Mouse (Mus musculus): Measurements from ENCODE around the gene Ints1.

Ints1 gene

DNA sequence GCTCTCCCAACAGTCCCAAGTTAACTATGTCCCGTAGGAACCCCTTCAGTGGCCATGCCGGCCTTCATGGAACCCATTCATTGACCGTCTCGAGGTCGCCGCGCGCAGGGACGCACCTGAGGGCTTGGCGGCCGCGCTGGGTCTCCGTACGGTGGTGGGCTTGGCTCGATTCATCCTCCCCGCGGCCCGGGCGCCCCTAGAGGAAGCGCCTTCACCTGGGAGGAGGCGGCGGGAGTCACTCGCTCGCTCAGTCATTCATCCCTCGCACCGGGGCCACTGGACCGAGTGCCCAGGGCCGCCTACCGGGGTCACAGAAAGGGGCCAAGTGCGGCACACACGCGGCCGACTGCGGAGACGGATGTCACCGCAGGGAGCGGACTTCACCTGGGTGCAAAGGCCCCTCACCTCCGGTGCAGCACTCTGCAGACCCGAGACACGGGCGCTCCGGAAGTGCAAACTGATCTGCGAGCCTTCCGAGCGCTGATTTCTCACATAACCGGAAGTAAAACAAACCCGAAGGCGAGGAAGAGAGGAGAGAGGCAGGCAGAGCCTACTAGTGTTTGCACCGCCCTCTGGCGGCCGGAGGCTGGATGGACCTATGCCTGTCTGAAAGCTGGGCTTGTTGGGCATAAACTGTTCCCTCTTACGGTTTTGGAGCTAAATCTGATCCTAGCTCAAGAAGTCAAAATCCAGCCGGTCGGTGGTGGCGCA lies at the start of gene Ints1:
Gene Ints1 (minus strand): TSS at position 459 of the 711 bp plus-strand sequence.
- DNase-seq, result peak; percentile 99

GRCm38 (mm10) chr5:139824531-139824930 lies 49.1 kb upstream of the Ints1 start:
- no peak for DNase-seq

DNA sequence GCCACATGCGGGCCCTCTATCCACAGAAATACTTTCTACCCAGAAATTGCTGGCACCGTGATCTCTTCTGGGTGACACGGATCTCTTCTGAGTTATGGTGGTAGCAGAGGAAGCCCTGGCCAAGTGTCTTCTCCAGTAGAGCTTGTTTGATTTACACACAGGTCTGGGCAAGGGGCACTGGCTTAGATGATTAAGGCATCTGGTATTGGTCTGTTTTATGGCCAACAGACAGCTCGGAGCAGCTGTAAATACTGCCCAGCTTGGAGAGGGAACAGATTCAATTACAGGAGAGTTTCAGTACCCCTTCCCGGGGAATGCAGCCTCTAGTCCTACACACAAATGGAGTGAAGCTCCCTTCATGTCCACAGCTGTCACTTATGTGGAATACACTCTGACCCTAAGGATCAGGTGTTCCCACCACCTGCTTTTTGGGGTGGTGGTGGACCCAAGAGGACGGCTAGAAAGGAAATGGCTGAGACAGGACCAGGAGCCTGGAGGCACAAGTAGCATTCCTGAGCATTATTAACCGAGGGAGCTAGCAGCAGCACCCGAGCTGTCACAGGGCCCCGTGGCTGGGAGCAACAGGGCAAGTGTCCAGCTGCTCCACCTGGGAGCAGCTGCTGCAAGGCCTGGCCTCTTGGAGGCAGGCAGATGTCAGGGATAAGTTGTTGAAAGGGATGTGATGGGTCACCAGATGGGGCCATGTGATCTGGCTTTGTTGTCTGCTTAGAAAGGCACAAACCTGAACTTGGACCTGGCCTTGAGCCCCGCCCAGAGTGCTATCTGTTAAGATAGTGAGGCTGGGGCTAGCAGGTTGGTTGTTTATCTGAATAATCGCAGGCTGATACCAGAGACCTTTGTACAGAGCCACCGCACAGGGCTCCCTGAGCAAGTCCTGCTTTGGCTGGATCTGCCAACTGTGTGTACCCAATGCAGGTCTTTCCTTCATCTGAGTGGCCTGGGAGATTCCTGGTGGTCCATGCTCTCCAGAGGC lies 46.3 kb upstream of the Ints1 start:
- DNase-seq, result no peak

DNA sequence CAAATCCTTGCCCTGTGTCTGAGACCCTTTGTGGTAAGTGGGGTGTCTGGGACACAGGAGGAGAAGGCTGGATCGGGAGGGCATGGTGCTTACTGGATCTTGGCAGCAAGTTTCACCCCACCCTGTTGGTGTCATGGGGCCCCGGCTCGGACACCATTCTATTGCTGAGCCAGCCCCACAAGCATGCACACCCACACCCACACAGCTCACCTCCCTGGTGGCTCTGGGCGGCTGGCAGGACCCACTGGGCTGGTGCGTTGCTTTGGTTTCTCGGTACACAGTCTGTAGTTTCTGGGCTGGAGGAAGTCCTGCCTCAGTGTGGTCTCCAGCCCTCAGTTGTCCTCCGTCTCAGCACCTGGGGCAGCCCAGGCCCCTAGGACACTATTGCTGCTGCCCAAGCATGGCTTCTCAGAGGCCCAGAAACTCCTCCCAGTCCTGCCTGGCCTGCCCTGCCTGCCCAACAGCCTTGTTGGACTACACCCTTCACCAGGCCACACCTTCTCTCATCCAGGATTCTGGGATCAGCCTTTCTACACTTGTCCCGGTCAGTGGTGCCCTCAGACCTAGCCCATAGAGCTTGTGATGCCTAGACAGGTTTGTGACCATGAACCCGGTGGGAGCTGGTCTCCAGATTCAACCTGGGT lies 44.2 kb upstream of the Ints1 start, which contains the start of gene Tmem184a:
Gene Tmem184a (minus strand): TSS at position 380 of the 644 bp plus-strand sequence.
- no peak for DNase-seq

GRCm38 (mm10) chr5:139818801-139819200 lies 43.3 kb upstream of the Ints1 start:
- peak; percentile 68 to 74 for DNase-seq

DNA sequence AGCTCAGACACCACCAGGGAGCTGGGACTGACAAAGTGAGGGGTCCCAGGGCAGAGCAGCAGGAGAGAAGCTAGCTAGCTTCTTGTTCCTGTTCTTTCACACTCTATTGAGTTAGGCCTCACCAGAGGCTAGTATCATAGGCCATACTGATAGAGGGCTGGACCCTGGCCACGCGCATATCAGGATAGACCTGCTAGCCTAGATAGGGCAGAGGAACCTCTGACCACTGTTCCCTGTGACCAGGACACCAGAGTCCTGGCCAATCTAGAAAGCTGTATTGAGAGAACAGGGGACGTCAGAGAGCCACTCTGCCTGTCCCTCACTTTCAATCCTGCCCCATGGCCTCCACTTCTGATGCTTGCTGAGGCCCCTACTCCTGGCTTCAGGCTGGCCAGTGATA lies 42.6 kb upstream of the Ints1 start:
- no peak for DNase-seq

DNA sequence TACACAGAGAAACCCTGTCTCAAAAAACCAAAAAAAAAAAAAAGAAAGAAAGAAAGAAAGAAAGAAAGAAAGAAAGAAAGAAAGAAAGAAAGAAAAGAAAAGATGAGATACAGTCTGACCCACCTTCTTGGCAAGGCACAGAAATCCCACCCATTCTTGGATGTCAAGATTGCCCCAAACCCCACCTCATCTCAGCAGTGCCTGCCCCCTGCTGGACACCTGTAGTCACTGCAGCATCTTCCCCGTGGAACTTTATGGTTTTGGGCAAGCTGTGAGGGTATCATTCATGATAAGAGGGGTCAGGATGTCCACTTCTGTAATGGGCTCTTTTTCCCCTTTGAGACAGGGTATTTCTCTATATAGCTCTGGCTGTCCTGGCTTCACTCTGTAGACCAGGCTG lies 41.8 kb upstream of the Ints1 start:
- DNase-seq, result no peak

DNA sequence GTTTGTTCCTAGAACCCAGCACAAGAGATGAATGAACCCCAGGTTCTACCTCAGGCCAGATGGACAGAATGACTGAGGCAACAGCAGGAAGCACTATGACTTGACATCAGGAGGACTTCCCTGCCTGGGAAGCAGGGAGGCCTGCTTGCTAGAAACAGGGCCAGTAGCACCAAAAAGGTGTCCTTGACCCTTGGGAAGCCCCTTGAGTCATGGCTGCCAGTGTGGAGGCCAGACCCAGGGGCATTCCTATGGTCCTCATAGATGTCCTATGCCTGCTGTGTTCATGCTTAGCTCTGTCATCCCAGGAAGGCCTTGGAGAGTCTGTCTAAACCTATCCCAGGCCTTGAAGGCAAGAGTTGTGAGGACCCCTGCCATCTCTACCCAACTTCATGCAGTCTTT lies 41.0 kb upstream of the Ints1 start:
- DNase-seq, result no peak

DNA sequence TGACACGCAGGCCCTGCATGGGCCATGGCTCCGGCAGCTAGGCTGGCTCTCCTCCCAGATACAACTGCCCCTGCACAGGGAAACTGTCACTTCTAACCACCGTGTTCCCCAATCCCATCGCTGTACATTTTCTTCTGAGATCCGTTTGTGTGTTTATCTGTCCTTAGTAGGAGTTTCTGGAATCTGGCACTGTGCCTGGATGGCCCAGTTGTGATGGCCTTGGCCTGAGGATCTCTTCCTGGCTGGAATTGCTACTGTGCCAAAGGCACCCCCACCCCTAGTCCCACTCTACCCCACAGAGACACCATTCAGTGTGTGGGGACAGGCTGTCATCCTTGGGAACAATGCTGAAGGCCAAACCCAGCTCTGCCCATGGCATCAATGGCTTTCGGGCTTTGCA lies 40.5 kb upstream of the Ints1 start:
- DNase-seq, result no peak

GRCm38 (mm10) chr5:139813963-139814381 lies 38.5 kb upstream of the Ints1 start:
- DNase-seq, result peak; percentile 68 to 82

GRCm38 (mm10) chr5:139813126-139813490 lies 37.6 kb upstream of the Ints1 start:
- DNase-seq, result peak in 1 of 2 experiments; percentile 27

DNA sequence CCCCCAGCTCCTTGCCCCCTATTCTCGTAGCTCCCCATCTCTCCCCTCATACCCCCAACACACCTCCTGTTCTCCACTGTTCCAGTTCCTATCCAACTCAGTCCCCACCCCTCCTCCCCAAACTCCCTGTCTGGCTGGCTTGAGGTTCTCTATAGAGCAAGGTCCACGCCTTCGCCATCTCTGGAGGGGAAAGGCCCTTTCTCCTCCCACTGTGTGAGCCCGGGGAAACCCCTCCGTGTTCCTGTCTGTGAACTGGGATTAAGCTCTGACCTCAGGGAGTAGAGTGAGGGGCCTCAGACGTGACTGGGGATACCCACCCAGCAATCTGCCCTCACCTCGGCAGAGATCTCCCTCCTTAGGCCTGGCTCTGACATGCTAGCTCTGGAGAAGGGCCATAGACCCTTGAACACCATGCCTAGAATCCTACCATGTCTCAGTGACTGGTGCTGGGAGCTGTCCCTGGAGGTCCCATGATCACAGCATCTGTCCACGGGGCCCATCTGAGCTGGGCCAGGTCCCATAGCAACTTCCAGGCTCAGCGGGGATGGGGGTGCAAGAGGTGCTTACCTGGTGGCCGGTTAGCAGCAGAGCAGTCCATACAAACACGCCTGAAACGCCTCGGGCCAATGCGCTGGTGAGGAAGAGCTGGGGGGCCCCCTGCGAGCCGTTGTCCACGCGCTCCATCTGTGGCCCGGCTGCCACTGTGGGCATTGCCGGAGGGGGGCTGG lies 37.1 kb upstream of the Ints1 start:
- DNase-seq, result peak in 1 of 2 experiments; percentile 18

DNA sequence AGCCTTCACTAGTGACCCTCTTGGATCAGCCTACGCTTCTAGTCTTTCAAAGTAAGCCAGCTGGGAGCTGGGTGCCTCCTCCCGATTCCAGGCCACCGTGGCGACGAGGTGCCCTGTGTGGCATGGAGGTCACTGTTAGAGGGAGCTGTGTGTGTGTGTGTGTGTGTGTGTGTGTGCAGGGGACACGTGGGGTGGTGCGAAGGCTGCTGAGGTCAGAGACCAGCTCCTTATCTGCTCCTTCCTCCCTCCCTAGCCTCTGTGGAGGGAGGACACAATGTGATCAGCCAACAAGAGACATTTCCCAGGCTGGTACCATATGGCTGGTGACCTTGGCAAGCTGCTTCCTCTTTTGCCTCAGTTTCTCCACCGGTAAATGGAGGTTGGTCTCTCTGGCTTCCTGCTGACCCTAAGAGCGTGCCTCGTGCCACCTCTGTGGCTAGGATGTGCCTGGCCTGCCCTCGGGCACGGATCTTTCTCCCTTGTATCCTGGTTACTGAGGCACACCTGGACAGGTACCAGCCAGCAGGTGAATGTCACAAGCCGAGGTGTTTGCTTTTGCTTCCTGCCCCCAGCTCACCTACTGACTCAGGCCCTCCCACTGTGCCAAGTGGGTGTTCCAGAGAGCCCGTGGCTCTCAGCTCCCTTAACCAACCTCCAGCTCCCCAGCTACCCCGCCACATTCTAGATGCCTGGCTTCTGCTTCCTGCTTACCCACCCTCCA lies 36.4 kb upstream of the Ints1 start:
- DNase-seq, result no peak

- no peak for DNase-seq
Observed at GRCm38 (mm10) chr5:139809397-139809796, 33.9 kb upstream of the Ints1 start.

- DNase-seq, result no peak
Observed at GRCm38 (mm10) chr5:139805924-139806323, 30.4 kb upstream of the Ints1 start.

DNA sequence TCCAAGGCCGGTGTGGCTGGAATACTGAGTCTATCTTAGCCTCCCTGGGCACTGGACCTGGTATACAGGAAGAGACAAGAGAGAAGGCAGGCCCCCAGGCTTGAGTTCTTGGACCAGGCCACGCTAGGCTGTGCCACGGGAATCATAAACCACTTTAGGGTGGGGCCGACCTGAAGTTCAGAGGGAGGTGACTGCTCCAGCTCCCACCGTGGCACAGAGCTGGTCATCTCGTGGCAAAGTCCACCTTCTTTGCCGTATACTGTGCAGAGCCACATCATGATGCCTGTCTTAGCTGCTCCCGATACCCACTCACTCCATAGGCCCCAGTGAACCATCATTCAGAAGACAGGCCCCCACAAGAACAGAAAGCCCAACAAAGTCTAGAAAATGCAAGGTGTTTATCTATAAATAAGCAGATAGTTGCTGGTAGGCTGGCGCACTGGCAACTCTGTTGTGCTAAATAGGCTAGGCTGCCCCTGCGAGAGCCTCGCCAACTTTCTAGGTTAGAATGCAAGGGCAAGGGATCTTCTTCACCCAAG lies 29.2 kb upstream of the Ints1 start:
- no peak for DNase-seq

- no peak for DNase-seq
Observed at GRCm38 (mm10) chr5:139804107-139804551, 28.7 kb upstream of the Ints1 start.

GRCm38 (mm10) chr5:139803601-139804102 lies 28.2 kb upstream of the Ints1 start:
- DNase-seq, result peak; percentile 78 to 86

- no peak for DNase-seq
Observed at GRCm38 (mm10) chr5:139803165-139803564, 27.7 kb upstream of the Ints1 start.

GRCm38 (mm10) chr5:139801880-139802279 lies 26.4 kb upstream of the Ints1 start:
- DNase-seq, result no peak

- no peak for DNase-seq
Observed at GRCm38 (mm10) chr5:139801231-139801630, 25.8 kb upstream of the Ints1 start.
